Mouse (Mus musculus) heart, embryonic 16.5 days (tissue): ENCODE data around the gene Eri3. TPM values are rescaled to one million over a fixed set of nuclear protein-coding genes. Genes with fewer than 3 reads are reported as not detected.

ENCODE experiments used
- ATAC-seq: fragments of 200-750 bp; cut with Nextera tagmentation; replicated peaks from 2 replicates; pipeline ENCODE4 v1.8.0; 2017; ENCODE audit warnings: moderate number of reproducible peaks; ENCODE audit not compliant: insufficient read depth, low FRiP score; ENCODE audit errors: extremely low read depth
- H3K27ac ChIP-seq: fragments of 300-500 bp; sonication (generic); 2 replicates; pipeline ENCODE4 v1.5.1; 2014; ENCODE audit warnings: mild to moderate bottlenecking, low read length, control low read depth, moderate library complexity
- H3K27me3 ChIP-seq: fragments of 300-500 bp; sonication (generic); 2 replicates; pipeline ENCODE4 v1.6.1; 2014; ENCODE audit warnings: low read length, mixed read lengths; ENCODE audit not compliant: control insufficient read depth, insufficient read depth
- H3K36me3 ChIP-seq: fragments of 300-500 bp; sonication (generic); 2 replicates; pipeline ENCODE4 v1.6.1; 2014; ENCODE audit not compliant: control insufficient read depth, insufficient read depth
- H3K4me1 ChIP-seq: fragments of 300-500 bp; sonication (generic); 2 replicates; pipeline ENCODE4 v1.6.1; 2014; ENCODE audit warnings: low read length, mixed read lengths; ENCODE audit not compliant: control insufficient read depth, insufficient read depth
- H3K4me2 ChIP-seq: fragments of 300-500 bp; sonication (generic); 2 replicates; pipeline ENCODE4 v1.6.1; 2014; ENCODE audit warnings: low read depth, mild to moderate bottlenecking, control low read depth, low read length
- H3K4me3 ChIP-seq: fragments of 300-500 bp; sonication (generic); 2 replicates; pipeline ENCODE4 v1.5.1; 2014; ENCODE audit warnings: mild to moderate bottlenecking, control low read depth, low read length
- H3K9ac ChIP-seq: fragments of 300-500 bp; sonication (generic); 2 replicates; pipeline ENCODE4 v1.6.1; 2014; ENCODE audit warnings: low read length, control low read depth
- H3K9me3 ChIP-seq: fragments of 300-500 bp; sonication (generic); replicated peaks from 2 replicates; pipeline ENCODE4 v1.6.1; 2016; ENCODE audit warnings: low read length; ENCODE audit not compliant: control insufficient read depth
- WGBS: fragments of 180-500 bp; shearing (Covaris S2); extraction: QIAGEN DNeasy Blood & Tissue Kit; methylation state at CpG from one replicate; pipeline ENCODE4 v1.1.7; 2014; 5-methylcytosine and 5-hydroxymethylcytosine counted together
- microRNA-seq: library from miRNA; unstranded; fragments of <30 nt; microRNA quantifications from one replicate; pipeline ENCODE4, GENCODE M21; 2017
- polyA plus RNA-seq: library from polyadenylated mRNA; unstranded; fragments of >200 nt; fragmentation: Nextera tagmentation; extraction: Ambion mirVana; gene quantifications from 2 replicates; pipeline ENCODE4 v1.2.1, GENCODE M21; 2015

Eri3 gene
- polyA plus RNA-seq, 1 experiment from 2014 or later = 93.5 TPM

DNA sequence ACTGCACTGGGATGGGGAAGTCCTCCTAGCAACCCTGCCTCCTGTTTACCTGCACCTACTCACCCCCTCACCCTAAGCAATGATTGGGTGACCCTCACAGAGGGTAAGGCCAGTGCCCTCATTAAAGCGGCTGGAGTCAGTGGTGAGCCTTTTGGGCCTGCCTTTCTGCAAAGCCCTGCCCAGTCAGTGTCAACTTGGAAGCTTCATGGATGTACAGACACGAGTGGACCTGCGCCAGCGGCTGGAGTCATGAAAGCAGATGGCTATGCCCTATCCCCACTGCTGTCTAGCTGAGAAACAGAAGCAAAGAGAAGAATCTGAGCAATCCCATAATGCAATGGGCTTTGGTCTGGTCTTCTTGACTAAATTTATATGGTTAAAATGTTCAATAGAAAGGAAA lies 136.2 kb downstream of the Eri3 start:
- Histone ChIP-seq H3K9ac (no peak overlapping the region), H3K4me3 (no peak overlapping the region), H3K9me3 (no peaks in the 10 kb centered on the region), H3K4me2 (no peak overlapping the region), H3K36me3 (no peaks in the 10 kb centered on the region), H3K27me3 (no peaks in the 10 kb centered on the region; the same call in 1 of the 2 replicates), H3K4me1 (peaks cover 9% of the 10 kb centered on the region), H3K27ac (no peak overlapping the region)
- ATAC-seq = no peak
- 77% methylated on average over 4 of the region's 4 CpGs for WGBS

DNA sequence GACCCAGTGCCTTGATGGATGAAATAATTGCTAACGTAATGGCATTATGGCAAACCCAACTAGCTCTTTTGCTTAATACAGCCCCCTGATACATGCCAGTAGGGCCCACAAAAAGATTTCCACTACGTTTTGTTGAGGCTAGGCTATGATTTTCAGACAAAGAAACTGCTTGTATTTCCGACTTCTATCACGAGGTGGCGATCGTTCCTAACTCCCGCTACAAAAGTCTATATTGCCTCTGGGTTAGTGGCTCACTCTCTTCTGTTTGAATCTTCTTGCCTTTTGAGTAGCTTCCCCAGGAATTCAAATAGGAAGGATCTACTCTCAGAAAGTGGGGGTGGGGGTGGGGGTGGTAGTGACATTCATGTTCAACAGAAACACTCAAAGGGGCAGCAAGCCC lies 155.2 kb downstream of the Eri3 start:
- no peak for ATAC-seq
- Histone ChIP-seq H3K27ac (no peak overlapping the region), H3K36me3 (no peaks in the 10 kb centered on the region), H3K4me3 (no peak overlapping the region), H3K4me1 (no peaks in the 10 kb centered on the region), H3K9ac (no peak overlapping the region), H3K27me3 (no peaks in the 10 kb centered on the region), H3K9me3 (no peaks in the 10 kb centered on the region), H3K4me2 (no peak overlapping the region)
- WGBS = 3% methylated on average over 7 of the region's 7 CpGs

DNA sequence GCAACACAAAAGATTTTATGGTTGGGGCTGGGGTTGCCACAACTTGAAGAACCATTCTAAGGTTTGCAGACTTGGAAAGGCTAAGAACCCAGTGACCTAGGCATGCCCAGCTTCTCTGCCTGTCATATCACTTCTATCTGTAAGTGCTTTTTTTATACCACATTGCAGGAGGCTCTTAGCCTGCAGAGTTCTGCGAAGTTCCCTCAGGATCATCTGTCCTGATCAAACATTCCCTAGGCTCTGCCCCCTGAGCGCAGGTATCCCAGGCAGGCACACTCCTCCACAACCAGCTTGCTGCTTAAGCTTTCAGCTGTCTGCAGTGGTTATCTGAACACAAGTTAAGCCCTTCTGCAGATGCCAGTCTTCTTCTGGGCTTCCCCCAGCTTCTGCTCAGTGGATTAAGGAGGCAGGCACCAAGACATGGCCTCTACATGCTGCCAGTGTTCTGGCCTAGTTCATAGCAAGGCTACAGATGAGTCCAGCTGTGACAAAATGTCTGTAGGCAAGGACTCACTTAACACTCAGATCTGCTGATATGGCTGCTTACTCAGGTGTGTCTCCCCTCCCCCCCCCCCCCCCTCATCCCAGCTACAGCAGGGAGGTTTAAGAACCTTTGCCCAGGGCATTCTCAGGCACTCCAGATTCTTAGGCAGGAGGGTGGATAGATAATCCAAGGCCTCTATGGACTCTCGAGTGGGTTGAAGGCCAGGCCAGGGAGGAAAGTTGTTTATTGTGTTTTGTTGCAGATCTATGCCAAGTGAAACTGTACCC lies 158.8 kb downstream of the Eri3 start:
- Histone ChIP-seq H3K4me2 (no peak overlapping the region), H3K36me3 (no peaks in the 10 kb centered on the region), H3K27me3 (no peaks in the 10 kb centered on the region), H3K9me3 (no peaks in the 10 kb centered on the region), H3K4me1 (no peaks in the 10 kb centered on the region), H3K4me3 (no peak overlapping the region), H3K27ac (no peak overlapping the region), H3K9ac (no peak overlapping the region)
- ATAC-seq = no peak
- WGBS = 51% methylated on average over 3 of the region's 3 CpGs

DNA sequence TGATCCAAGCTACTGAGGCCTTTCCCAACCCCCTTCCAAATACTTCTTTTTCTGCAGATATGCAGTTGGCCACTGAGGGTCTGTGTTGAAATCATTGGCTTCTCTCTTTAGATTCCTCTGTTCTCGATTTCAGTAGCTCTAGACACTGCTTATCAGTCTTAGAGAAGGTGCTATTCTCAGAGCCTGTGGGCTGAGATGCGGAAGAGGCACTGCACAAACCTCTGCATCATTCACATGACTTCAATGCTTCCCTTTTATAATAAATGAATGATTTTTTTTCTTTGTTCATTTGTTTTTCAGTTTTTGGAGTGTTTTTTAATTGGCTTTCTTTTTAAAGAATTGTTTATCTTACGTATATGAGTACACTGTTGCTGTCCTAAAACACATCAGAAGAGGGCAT lies 162.1 kb downstream of the Eri3 start:
- Histone ChIP-seq H3K27ac (no peak overlapping the region), H3K36me3 (no peaks in the 10 kb centered on the region), H3K4me3 (no peak overlapping the region), H3K9ac (no peak overlapping the region), H3K9me3 (no peaks in the 10 kb centered on the region), H3K27me3 (no peaks in the 10 kb centered on the region), H3K4me1 (no peaks in the 10 kb centered on the region), H3K4me2 (no peak overlapping the region)
- ATAC-seq = no peak
- 66% methylated on average over 3 of the region's 3 CpGs for WGBS

DNA sequence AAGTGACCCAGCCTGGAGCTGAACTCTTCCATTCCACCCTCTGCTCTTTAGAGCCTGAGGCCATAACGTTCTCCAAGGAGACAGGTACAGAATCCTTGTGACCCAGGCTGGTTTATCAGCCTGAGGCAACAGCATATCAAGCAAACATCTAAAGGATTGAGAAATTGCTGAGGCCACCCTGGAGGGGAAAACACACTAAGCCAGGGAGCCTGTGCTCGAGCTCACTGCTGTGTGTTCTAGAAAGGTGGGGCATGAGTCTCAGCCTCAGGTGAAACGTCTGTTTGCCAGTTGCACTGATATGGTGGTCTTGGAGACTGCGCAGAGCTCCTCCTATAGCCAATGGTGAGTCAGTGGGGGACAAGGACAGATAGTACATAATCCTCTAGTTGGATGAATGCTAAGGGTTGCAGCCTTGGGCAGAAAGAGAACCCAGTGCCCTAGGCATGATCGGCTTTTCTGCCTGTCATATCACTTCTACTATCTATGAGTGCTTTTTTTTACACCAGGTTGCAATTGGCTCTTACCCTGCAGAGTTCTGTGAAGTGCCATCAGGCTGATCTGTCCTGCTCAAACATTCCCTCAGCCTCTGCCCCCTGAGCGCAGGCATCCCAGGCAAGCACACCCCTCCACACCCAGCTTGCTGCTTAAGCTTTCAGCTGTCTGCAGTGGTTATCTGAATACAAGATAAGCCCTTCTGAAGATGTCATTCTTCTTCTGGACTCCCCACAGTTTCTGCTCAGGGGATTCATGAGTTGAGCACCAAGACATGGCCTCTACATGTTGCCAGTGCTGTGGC lies 163.3 kb downstream of the Eri3 start:
- Histone ChIP-seq H3K9ac (no peak overlapping the region), H3K27ac (no peak overlapping the region), H3K27me3 (no peaks in the 10 kb centered on the region), H3K36me3 (no peaks in the 10 kb centered on the region), H3K4me3 (no peak overlapping the region), H3K4me1 (no peaks in the 10 kb centered on the region), H3K9me3 (no peaks in the 10 kb centered on the region), H3K4me2 (no peak overlapping the region)
- WGBS = 52% methylated on average over 6 of the region's 6 CpGs
- no peak for ATAC-seq

Small RNAs within 50 kb of the gene (microRNA-seq; reads per million reads assigned to microRNA genes)
- not detected for gene Gm25559

Other genes starting within 250 kb of the Eri3 start
- 41.5 and 45.4 TPM in 2 replicates for gene Rnf220, start 53.3 kb upstream of the Eri3 start, polyA plus RNA-seq
- 41.0 and 45.7 TPM in 2 replicates for gene Dmap1, start 131.9 kb downstream of the Eri3 start, polyA plus RNA-seq
- gene Gm12845, start 174.0 kb downstream of the Eri3 start, polyA plus RNA-seq = not detected in 2 replicates
- gene Klf17, start 215.3 kb downstream of the Eri3 start, polyA plus RNA-seq = not detected in 2 replicates